Mouse (Mus musculus): ENCODE results near the gene Kdm7a. TPM values are rescaled to one million over a fixed set of nuclear protein-coding genes. Genes with fewer than 3 reads are reported as not detected.

Kdm7a gene
- total and polyA plus RNA-seq, 3 experiments, result 0.99 to 16.2 (median 12.2) TPM

Other genes with a start within 250 kb of the Kdm7a start
- gene Parp12, start 88.4 kb downstream of the Kdm7a start, total RNA-seq (2021), result 10 to 100 TPM; 15.3 to 20.3 TPM
- gene Parp12, start 88.4 kb downstream of the Kdm7a start, polyA plus RNA-seq (2012; rRNA removed), result 29.6 and 33.0 TPM in 2 replicates
- gene Slc37a3, start 170.9 kb upstream of the Kdm7a start, total RNA-seq (2021), result 10 to 100 TPM; 33.7 to 40.5 TPM
- gene Slc37a3, start 170.9 kb upstream of the Kdm7a start, polyA plus RNA-seq (2012; rRNA removed), result 7.9 and 8.4 TPM in 2 replicates
- under 1 TPM; 0.23 to 0.73 TPM for gene Rab19, start 174.4 kb upstream of the Kdm7a start, total RNA-seq (2021)
- 0.37 TPM in 1 of 2 replicates, not detected in the other for gene Rab19, start 174.4 kb upstream of the Kdm7a start, polyA plus RNA-seq (2012; rRNA removed)
- 10 to 100 TPM; 67.9 to 69.7 TPM for gene Mkrn1, start 213.7 kb upstream of the Kdm7a start, total RNA-seq (2021)
- 24.1 and 30.1 TPM in 2 replicates for gene Mkrn1, start 213.7 kb upstream of the Kdm7a start, polyA plus RNA-seq (2012; rRNA removed)